Mouse (Mus musculus): ENCODE results near the gene Trpm3.

DNA sequence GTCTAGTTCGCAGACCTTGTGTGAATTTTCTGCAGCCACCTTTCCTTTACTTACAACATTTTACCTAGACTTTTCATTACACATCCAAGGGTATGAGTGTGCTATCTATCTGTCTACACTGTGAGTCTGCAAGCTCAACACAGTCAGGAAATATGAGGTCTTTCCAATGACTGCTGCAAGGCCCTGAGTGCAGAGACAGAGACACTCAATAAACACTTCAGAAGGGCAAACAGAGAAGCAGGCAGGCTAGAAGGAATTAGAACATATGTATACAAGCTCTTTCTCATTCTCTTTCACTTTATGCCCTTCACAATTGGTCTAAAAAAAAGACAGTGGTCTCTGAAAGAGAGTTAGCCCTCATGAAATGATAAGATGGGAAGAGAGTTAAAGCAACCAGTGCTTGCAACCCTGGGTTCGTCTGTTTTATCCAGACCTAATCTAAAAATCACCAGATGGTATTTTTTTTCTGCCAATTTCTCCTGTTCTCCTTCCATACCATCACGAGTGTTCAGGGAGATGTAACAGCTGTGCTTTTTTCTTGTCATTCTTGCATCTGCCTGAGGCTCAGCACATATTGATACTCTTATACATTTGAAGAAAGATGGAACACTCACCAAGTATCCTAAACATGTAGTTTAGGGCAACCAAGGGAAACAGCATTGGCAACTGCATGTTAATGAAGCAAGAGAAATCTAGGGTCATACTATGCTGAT is 486.1 kb downstream of the Trpm3 start:
- TF ChIP-seq CTCF (IDR thresholded peaks at IDR 0.05) (no peak), EP300 (IDR thresholded peaks at IDR 0.05) (no peak)

All from lung, postnatal 0 days (tissue).